Mouse (Mus musculus): Measurements from ENCODE around the gene Znrd1.
A peak's percentile ranks its signal among the peaks of the same experiment; 100 is the strongest.
"Not testable (repeated sequence)": the region's sequence is repeated elsewhere in the genome, so short reads cannot be mapped to it uniquely, and the experiment has no call there.

Gene Znrd1

DNA sequence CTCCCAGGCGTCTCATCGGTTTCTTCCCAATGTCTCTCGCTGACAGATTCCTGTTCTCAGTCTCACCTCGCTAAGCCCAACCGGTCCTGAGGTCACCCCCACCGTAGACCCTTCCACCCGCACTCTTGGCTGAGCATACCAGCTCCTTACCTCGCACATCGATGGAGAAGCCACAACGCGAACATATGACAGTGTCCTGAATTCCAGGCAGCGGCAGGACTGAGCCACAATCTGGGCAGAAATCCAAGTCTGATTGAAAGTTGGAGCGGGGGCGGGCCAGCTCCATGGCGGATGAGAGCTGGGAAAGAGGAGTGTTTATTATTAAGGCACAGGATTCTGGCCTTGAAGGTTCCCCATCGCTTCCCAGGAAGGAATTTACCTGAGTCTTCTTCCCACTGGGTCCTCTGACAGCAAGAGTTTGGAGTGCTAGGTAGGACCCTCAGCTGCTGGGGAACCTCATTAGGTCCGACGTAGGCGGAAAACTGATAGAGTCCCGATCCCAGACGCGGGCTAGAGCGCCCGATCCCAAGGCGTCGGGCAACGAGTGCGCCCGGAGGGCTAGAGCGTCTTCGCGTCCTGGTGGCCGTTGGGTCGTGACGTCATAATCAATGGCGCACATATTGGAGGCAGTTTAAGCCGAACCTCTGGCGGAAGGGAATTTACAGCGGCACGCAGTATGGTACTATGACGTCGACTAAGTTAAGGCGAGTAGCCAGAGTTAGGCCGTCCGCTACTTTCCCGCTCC lies at the start of gene Znrd1, which contains the start of gene Znrd1as:
Gene Znrd1 (minus strand): TSS at position 561 of the 745 bp plus-strand sequence.
Gene Znrd1as (plus strand): TSS at position 594 of the 745 bp plus-strand sequence.
- peak; percentile 94 for DNase-seq

DNA sequence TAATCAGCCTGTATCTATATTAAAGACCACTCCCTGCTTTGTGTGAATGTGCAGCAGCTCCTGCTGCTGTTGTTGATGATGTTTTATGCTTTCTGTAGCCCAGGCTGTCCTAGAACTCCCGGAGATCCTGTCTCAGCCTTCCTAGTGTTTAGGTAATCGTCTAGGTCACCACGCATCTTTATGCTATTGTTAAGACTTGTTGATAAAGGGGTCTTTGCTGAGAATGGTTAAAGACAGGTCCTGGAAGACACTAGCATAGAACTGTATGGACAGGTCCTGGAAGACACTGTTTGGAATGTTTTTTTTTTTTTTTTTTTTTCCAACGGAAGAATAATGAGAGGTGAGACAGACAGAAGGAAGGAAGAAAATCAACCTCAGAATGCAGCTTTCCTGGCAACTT lies 45.0 kb upstream of the Znrd1 start:
- DNase-seq: no peak

DNA sequence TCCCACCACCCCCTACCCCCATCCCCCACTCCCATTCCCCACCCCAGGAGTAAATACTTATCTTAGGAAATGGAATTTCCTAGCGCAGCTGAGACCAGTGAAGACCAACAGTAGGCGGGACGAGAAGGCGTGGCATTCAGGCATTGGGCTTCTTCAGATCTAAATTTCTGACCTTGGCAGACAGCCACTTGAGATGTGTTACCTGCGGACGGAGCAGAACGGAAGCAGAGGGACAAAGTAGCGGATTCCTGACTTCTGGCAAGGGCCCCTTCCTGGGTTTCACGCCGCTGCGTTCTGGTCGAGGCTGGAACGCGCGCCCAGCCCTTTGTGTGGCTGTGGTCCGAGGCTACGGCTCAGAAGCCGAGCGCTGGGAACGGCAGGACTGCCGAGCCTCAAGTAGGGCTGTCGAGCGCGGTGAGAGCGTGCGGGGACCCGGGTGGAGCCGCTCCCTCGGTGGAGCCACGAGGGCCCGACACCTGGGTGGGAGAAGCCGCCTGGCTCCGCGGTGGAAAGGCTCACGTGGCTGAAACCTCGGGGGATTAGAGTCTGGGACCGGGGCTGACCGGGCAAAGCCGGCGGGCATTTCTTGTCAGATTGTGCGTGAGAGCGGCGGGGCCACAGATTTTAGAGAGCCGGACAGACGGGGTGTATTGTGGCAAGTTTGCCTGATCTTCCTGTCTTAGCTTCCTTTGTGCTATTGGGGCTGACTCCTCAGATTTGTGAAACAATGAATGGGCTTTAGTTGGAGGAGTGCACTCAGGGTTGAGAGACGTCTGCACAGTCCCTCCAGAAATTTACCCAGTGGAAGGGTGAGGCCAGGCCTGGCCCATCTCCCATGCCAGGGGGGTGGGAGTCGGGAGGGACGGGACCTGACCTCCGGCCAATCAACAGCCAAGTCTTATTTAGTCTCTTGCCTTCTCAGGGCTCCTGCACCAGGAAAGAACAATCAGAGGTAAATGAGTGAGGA lies 44.3 kb upstream of the Znrd1 start:
- peak; percentile 53 for DNase-seq

DNA sequence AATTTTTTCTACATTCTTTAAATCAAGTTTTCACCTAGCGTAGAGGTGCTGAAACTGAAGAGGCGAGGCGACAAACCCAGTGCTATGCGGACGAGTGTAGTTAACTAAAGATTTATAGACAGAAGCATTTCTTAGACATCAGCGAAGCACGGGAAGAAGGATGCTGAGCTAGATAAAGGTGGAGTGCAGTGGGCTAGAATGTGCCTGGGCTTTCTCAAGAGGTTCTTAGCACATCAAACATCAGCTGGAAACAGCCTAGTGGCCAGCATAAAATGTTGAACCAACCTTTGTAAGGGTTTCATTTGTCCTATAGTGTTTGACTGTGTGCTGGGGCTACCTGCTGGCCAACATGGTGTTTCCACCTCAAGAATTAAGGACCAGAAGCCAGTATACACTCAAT lies 42.5 kb upstream of the Znrd1 start, which contains the start of gene Zfp57:
Gene Zfp57 (plus strand): TSS at position 301 of the 400 bp plus-strand sequence.
- DNase-seq: no peak

DNA sequence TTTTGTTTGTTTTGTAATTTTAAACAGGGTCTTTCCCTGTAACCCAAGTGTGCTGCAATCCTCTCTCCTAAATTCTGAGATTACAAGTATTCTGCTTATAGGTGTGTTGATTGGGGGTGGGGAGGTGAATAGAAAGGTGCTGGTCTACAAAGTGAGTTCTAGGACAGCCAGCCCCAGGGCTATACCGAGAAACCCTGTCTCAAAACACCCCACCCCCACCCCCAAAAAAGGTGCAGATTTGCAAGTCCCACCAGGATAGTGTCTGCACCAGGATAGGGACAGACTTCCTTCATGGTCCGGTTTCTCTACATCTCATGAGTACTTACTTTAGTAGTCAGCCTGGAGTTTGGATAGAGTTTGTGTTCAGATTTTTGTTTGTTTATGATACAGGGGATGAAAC lies 40.1 kb upstream of the Znrd1 start:
- DNase-seq: no peak

DNA sequence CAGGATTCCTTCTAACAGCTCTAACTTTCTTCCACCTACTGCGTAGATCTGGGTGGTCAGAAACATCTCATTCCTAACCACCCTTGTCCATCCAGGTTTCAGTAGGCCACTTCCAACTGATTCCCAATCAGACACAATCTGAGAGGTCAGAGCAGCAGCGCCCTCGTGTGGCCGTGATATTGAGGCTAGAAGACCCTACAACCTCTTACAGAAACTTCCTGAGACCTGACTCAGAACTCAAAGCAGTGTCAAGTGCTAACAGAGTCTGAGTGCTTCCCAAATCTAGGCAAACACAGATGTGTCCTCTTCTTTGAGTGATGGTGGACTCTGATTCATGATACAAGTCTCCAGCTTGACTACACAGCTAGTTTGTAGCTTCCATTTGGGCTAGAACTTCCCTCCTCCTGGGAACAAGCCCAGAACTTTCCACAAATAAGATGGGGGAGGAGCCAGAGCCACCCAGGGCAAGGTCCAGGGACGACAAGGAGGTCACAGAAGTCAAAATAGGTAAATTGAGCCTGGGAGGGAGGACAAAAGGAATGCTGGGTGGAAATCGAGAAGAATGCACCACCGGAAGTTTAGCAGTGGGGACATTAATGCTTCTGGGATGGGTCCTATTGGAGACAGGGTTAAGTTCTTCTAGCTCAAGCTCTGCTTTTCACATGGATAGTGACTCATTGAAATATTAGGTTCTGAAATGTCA lies 38.8 kb upstream of the Znrd1 start:
- peak; percentile 79 for DNase-seq

DNA sequence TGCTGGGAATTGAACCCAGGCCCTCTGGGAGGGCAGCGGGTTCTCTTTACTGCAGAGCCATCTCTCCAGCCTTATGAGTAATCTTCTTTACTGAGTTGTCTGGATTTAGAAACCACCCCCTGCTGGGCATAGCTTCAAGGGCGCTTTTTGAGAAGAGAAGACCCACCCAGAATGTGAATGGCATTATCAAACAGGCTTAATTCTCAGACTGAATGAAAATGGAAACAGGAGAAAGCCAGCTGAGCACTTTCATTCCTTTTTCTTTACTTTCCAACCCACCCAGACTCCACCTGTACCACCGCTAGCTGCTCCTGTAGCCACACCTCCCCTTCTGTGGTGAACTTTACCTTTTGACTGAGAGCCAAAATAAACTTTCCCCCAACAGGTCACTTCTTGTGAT lies 37.1 kb upstream of the Znrd1 start:
- DNase-seq: no peak

DNA sequence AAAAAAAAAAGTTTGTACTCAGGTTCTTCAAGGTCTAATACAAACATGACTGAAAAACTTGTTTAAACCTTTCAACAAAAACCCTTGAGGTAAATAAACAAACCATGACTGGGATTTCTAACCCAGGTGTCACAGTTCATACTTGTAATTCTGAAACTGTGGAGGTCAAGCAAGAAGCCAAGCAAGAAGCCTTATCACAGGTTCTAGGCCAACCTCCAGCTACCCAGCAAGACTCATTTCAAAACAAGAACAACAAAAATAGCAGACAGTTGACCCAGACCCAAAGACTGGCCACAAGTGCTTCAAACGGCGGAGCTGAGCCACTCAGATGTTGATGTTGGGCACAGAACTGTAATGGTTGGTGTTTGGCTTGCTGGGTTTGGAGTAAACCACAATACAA lies 36.2 kb upstream of the Znrd1 start:
- no peak for DNase-seq

DNA sequence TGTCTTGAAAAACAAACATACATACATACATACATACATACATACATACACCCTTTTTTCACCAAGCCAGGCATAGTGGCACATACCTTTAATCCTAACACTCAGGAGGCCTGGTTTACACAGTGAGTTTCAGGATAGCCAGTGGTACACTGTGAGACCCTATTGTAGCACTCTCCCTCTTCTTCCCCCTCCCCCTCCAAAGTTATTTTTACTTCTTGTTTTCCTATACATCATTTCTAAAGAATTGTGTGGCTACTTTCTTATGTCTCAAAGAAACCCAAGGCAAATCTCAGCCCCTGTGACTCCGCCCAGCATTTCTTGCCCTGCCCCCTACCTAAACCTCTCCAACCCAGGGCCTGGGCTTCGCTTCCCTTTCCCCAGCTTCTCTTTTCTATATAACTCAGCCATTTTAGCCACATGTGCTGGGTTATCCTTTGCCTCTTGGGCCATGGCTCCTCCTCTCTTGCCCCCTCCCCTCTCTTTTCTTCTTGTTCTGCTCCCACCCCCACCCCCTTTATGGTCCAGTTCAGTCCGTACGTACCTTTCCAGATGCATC lies 35.5 kb upstream of the Znrd1 start:
- no peak for DNase-seq

DNA sequence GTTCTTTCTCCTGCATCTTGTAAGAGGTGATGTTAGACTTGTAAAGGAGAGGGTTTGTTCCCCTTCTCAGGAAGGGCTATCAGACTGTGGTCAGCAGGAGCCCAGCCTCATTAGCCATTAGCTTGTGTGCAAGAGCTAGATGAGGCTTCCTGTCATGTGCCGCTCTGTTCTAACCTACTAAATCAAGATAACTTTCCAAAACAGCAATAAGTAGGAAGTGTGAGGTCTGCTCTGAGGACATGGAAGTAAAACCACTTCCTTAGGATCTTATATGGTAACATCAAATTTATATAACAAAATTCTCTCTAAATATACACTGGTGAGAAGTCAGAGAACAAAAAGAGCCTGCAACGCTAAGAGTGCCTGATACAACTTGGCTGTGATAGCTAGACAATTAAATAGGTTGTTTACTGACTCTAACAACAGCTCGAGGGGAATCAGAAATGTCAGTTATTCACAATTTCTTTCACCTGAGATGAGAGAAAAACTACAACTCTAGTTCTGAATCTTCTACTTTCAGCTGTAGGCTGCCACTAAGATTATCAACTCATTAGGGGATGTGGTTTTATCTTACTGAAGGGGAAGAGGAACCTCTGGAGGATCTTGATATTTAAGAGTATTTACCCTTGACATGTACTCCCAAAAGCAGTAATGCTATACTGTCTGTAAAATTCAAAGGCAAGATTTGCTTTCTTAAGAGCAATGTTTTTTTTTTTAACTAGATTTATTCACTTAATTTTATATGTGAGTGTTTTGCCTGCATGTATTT lies 34.2 kb upstream of the Znrd1 start:
- DNase-seq: no peak

DNA sequence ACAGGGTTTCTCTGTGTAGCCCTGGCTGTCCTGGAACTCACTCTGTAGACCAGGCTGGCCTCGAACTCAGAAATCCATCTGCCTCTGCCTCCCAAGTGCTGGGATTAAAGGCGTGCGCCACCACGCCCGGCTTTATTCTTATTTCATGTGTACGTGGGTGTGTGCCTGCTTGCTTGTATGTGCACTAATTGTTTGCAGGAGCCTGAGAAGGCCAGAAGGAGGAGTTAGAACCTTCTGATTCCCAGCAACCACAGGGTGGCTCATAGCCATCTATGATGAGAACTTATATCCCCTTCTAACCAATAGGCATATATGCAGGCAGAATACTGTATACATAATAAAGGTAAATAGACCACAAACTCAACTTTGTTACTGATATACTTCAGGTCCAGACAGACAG lies 32.3 kb upstream of the Znrd1 start:
- DNase-seq: not testable (repeated sequence)

DNA sequence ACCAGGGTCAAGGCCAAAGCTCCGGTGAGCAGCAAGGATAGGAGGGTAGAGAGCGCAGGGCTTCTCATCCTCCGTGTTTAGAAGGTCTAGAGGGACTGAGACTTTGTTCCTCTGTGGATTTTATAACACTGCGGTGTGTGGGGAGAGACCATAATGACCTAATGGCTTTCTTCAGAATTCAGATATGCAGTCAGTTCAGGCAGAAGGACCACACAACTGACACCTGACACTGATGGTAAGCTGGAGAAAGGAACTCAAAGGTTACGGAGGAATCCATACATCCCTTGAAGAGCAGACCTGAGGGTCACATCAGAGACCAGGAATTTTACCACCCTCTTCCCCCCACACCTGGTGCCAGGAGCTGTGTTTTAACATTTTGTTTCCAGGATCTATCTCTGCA lies 31.1 kb upstream of the Znrd1 start, which contains the start of gene H2-M5:
Gene H2-M5 (minus strand): TSS at position 101 of the 400 bp plus-strand sequence.
- DNase-seq: no peak

DNA sequence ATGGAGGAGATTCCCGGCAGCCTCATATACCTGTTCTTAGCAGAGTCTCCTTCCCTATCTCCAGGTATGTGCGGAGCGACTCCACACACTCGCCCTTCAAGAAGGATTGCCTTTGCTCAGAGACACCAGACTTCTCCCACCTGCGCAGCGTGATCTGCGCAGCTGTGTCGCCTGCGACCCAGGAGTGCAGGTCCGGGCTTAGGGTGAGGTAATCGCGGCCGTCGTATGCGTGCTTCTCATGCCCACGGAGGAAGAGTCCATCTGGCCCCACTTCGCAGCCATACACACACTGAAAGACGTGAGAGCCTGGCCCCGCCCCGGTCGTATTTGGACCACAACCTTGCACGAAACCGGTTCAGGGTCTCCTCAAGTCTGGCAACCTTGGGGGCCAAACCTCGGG lies 30.1 kb upstream of the Znrd1 start:
- DNase-seq: no peak

DNA sequence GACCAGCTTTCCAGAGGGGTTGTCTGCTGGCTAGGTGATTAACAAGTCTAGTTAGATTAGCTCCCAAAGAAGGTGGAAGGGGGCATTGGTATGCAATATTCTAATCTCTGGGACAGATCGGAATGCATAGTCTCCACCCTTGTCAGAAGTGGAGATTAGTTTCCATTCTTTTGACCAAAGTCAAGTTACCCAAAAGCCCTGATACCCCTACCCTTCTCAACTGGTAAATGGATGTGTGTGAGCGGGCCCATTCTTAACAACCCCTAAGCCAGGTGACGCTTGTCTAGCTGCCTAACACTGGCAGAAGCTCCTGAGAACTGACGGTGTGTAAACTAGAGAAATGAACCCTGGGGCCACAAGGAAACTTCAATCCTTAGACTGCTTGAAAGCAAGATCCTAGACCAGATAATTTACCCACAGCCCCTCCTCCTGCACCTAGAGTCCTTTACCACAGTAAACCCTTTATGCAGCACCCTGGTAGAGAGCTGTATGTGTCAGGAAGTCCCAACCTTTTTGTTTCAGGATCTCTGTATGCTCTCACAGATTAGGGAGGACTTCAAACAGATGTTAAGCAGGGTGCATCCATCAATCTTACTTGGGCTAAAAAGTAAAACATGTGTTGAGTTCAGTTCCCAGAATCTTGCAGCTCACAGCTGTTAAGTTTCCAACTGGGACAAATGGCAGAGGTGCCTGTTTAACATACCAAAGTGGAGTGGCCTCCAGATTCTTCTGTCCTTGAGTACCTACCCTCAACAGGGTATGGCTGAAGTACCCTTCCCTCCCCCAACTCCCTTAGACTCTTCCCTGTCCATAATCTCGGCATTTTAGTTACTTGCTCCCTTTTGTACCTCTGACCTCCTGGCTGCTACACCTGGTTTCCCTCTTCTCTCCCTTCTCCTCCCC lies 24.1 kb upstream of the Znrd1 start:
- no peak for DNase-seq

DNA sequence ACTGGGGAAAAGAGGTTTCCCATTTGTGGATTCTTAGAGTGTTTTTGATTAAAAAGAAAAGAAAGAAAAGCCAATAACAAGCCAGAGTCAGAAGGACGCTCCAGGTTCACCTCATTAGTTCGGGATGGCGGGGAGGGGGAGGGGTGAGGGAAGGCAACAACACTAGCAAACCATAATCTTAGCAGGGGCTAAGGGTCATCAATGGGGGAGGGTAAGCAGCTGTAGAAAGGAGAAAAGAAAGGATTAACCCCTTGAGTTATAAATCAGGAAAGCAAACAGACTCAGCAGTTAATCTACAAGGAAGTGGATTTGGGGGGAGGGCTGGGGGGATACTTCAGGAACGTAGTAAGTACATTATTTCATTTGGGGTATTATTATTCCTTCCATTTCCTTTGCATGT lies 23.5 kb upstream of the Znrd1 start:
- DNase-seq: no peak

DNA sequence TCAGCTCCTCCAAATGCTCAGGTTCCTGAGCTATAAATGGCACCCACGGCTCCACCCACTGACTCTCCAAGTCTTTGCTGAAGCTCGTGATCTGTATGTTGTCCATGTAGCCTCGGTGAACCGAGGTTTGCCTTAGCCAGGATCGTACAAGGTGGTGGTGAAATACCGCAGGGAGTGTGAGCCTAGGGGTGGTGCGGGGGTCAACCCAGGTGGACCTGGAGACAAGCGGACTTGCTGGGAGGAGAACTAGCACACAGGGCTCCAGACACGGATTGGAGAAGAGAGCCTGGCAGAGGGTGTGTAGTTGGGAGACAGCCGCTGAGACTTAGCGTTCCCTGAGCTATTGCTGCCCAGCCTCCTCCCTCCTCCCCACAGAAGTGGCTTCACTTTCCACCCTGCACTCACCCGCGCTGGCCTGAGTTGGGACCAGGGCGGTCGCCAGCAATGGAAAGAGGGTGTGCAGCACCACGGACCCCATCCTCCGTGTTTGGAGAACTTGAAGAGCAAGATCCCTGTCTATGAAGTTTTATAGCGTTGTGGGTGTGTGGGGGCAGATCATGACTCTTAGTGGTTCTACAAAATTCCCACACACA lies 23.0 kb upstream of the Znrd1 start, which contains the start of gene 2410137M14Rik:
Gene 2410137M14Rik (minus strand): TSS at position 17 of the 593 bp plus-strand sequence.
- DNase-seq: no peak

DNA sequence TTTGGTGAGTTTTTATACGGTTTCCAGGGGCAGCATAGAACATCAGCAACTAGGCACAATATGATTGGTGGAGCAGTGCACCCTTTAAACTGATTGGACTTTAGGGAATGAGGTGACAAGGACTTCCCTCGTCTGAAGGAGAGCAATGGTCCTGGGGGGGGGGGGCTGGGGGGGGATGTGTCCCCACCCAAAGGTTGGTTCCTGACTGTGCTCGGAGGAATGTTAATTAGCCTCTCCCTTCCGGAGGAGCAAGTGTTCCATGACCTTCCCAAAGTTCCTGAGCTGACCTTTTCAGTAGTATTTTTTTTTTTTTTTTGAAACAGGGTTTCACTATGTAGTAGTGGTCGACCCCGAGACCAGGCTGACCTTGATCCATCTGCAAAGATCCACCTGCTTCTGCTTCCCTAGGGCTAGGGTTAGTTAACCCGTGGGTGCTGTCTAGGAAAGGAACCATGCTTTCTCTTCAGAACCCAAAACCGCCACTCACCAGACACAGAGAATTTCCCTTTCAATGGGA lies 15.0 kb upstream of the Znrd1 start:
- DNase-seq: no peak

DNA sequence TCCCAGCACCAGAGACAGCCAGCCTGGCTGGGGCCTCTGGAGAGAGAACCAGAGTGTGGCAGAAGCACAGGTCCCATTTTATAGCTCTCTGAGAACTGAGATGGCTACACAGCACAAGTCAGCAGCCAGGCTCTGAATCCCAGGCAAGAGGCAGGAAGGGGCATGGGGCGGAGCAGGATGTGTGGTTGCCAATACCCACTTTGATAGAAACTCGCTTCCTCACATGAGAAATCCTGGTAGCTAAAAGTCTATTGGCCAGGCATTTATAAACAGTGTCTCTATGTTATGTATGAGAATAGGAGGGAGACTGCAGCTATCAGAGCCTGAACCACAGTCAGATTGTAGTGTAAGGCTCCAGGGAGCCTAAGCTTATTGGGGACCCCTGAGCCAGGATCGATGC lies 14.4 kb upstream of the Znrd1 start:
- DNase-seq: no peak

DNA sequence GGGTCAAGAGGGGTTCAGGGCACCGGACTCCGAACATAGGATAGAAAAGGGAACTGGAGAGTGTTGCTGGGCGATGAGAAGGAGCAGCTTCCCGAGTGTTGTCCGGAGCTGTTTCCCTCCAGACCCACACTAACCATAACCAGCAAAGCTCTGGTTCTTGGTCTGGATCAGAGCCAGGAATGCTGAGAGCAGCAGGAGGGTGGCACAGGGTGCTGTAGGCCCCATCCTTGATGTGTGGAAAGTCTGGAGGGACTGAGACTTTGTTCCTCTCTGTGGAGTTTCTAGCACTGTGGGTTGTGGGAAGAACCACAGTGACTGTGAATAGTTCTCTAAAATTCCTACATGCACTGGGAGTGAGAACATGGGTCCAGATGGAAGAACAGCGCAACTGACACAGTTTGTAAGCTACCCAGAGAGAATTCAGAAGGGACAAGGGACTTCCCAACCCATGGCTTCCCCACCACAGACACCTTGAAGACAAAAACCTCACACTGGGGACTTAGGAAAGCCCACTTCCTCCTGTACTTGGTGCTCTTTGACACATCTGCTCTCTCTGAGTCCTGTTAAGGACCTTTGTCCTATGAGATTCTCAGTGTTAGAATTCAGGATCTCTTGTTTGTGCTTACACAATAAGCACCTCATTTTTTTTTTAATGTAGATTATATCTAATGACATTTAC lies 13.0 kb upstream of the Znrd1 start:
- no peak for DNase-seq

Data from liver (tissue).